Mouse (Mus musculus) olfactory bulb, adult 2 months (tissue): ENCODE data around the gene Olfr727. TPM values are rescaled to one million over a fixed set of nuclear protein-coding genes. Genes with fewer than 3 reads are reported as not detected.

ENCODE experiments used
- H3K27ac ChIP-seq: fragments of 200-500 bp; 2 replicates; pipeline ENCODE4 v1.5.1; 2012; ENCODE audit warnings: low read depth, low read length; ENCODE audit not compliant: insufficient read depth
- H3K4me1 ChIP-seq: fragments of 200-500 bp; 2 replicates; pipeline ENCODE4 v1.6.1; 2012; ENCODE audit warnings: low read length; ENCODE audit not compliant: control insufficient read depth, insufficient read depth
- H3K4me3 ChIP-seq: fragments of 200-500 bp; 2 replicates; pipeline ENCODE4 v1.5.1; 2012; ENCODE audit warnings: mild to moderate bottlenecking, low read depth, low read length, moderate library complexity; ENCODE audit not compliant: insufficient read depth
- CTCF ChIP-seq: fragments of 200-500 bp; IDR thresholded peaks from 2 replicates; pipeline ENCODE4 v1.5.1; 2012; ENCODE audit warnings: low read depth, mild to moderate bottlenecking, low read length, moderate library complexity; ENCODE audit not compliant: insufficient read depth
- POLR2A ChIP-seq: fragments of 200-500 bp; IDR thresholded peaks from 2 replicates; pipeline ENCODE4 v1.6.1; 2012; ENCODE audit warnings: mild to moderate bottlenecking, low read depth, low read length, moderate library complexity; ENCODE audit not compliant: insufficient read depth
- WGBS: fragments of 180-500 bp; shearing (Covaris S2); methylation state at CpG from one replicate; pipeline ENCODE4 v1.1.7; 2018; 5-methylcytosine and 5-hydroxymethylcytosine counted together
- polyA plus RNA-seq: library from polyadenylated mRNA; stranded (reverse); fragments of >200 nt; gene quantifications from 2 replicates; pipeline ENCODE4 v1.2.4, GENCODE M21; 2012; ENCODE audit warnings: low replicate concordance; ENCODE audit not compliant: missing spikeins, insufficient read depth, insufficient read length

The Olfr727 gene
- not detected in 2 replicates for polyA plus RNA-seq

DNA sequence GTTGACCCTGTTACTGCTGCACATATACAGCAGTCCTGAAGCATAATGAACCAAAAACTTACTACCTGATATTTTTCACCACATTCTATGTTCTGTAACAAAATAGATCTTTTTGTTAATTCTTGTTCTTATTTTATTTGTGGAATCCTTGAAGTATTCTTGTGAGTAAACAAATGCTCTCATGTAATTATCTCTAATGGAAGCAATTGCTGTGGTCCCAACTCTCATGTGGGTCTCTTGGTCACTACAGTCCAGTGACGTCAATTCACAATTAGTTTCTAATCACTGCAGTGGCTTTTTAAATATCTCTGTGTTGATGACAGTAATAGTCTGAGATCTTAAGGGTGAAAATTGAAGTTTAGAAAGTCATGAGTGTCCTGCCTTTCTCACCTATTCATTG is at the start of gene Olfr727:
Gene Olfr727 (plus strand): TSS at position 301 of the 400 bp plus-strand sequence.
- Histone ChIP-seq H3K4me1 (no peaks in the 10 kb centered on the region), H3K27ac (no peak within 1 kb of the TSS), H3K4me3 (no peak within 1 kb of the TSS)
- 89% methylated on average over 1 of the region's 1 CpGs for WGBS
- TF ChIP-seq POLR2A (no peak), CTCF (no peak)

DNA sequence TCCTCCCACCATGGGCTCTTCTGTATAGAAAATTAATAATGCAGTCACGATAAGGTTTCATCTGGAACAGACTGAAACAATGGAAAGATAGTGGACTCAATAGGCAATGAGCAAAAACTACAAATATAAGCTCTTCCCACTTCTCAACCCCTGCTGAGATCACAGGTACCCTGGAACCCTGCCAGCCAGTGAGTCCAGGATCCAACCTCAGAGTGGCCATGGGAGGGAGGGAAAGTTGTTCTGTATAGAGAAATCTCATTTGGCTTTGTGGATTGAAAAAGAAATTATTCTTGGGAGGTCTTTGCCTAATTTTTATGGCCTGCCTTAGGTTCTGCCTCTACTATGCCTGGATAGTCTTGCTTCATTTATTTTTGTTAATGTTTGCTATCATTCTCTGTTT is 32.1 kb upstream of the Olfr727 start, which contains the start of gene Olfr726:
Gene Olfr726 (minus strand): TSS at position 101 of the 400 bp plus-strand sequence.
- WGBS = 70% methylated on average over 1 of the region's 1 CpGs
- H3K27ac ChIP-seq = no peak within 1 kb of the TSS
- no peak within 1 kb of the TSS for H3K4me3 ChIP-seq
- no peaks in the 10 kb centered on the region for H3K4me1 ChIP-seq
- TF ChIP-seq CTCF = no peak
- TF ChIP-seq POLR2A = no peak

DNA sequence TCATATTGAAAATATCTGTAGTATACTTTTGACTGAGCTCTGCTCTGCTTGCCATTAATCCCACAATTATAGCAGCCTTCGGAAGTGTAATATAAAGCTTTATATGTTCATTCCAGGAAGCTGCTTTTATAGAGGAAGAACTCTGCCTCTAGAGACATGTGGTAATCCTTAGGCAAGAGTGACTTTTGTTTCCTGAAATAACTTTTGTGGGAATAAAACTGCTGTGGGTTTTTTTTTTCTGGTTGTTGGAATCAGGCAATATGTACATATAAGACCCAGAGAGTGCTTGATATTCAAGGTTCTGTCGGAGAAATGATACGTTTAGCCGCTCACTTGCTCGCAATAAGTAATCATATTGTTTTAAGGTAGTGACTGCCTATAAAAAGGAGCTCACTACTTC is 19.6 kb downstream of the Olfr727 start, which contains the start of gene Olfr728:
Gene Olfr728 (minus strand): TSS at position 101 of the 400 bp plus-strand sequence.
- H3K4me1 ChIP-seq = no peaks in the 10 kb centered on the region
- 89% methylated on average over 5 of the region's 5 CpGs for whole genome bisulfite sequencing
- TF ChIP-seq POLR2A = no peak
- TF ChIP-seq CTCF = no peak

DNA sequence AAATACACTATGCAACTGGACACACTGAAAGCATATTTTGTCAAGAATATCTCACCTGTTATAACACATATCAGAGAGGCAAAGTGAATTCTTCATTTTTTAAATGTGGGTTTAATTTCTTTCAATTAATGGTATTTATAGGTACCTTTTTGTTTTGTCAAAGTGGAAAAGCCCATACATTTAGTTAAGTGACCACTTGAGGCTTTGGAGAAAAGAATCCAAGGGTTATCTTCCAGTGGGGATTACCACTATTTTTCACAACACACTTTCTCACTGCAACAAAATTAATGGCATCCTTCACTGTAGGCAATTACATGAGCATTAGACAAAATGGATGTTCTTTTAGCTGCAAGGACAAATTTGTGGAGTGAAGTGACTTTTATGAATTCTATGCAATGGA is 29.8 kb downstream of the Olfr727 start, which contains the start of gene Olfr729:
Gene Olfr729 (minus strand): TSS at position 101 of the 400 bp plus-strand sequence.
- Histone ChIP-seq H3K4me3 (no peak within 1 kb of the TSS), H3K27ac (no peak within 1 kb of the TSS), H3K4me1 (no peaks in the 10 kb centered on the region)
- TF ChIP-seq CTCF = no peak
- TF ChIP-seq POLR2A = no peak

More for the DNA sequence above, 19.6 kb downstream of the Olfr727 start, which contains the start of gene Olfr728:
- Histone ChIP-seq H3K4me3 (no peak within 1 kb of the TSS), H3K27ac (no peak within 1 kb of the TSS)

Other genes with a start within 250 kb of the Olfr727 start
- not detected in 2 replicates for gene Olfr722, start 221.2 kb upstream of the Olfr727 start, polyA plus RNA-seq
- not detected in 2 replicates for gene Olfr723, start 191.4 kb upstream of the Olfr727 start, polyA plus RNA-seq
- gene Olfr724, start 159.9 kb upstream of the Olfr727 start, polyA plus RNA-seq = not detected in 2 replicates
- not detected in 2 replicates for gene Olfr725, start 82.8 kb upstream of the Olfr727 start, polyA plus RNA-seq
- gene Olfr726, start 32.2 kb upstream of the Olfr727 start, polyA plus RNA-seq = not detected in 2 replicates
- gene Olfr728, start 19.5 kb downstream of the Olfr727 start, polyA plus RNA-seq = not detected in 2 replicates
- not detected in 2 replicates for gene Olfr729, start 29.7 kb downstream of the Olfr727 start, polyA plus RNA-seq
- gene Olfr730, start 65.0 kb downstream of the Olfr727 start, polyA plus RNA-seq = not detected in 2 replicates
- not detected in 2 replicates for gene Olfr731, start 118.7 kb downstream of the Olfr727 start, polyA plus RNA-seq
- not detected in 2 replicates for gene Olfr732, start 161.0 kb downstream of the Olfr727 start, polyA plus RNA-seq
- not detected in 2 replicates for gene Olfr733, start 178.3 kb downstream of the Olfr727 start, polyA plus RNA-seq
- not detected in 2 replicates for gene Olfr734, start 203.6 kb downstream of the Olfr727 start, polyA plus RNA-seq
- not detected in 2 replicates for gene Olfr735, start 225.7 kb downstream of the Olfr727 start, polyA plus RNA-seq
- gene Tlr11, start 234.7 kb downstream of the Olfr727 start, polyA plus RNA-seq = not detected in 2 replicates